Mouse (Mus musculus) embryo, embryonic 10 days (tissue): ENCODE results near the gene Pim3.
"Not testable (repeated sequence)": the region's sequence is repeated elsewhere in the genome, so short reads cannot be mapped to it uniquely, and the experiment has no call there.

Experiments used
- DNase-seq: peaks from one replicate; pipeline ENCODE4 v3.0.0-alpha.2; 2015; ENCODE audit warnings: low spot score

Gene Pim3

DNA sequence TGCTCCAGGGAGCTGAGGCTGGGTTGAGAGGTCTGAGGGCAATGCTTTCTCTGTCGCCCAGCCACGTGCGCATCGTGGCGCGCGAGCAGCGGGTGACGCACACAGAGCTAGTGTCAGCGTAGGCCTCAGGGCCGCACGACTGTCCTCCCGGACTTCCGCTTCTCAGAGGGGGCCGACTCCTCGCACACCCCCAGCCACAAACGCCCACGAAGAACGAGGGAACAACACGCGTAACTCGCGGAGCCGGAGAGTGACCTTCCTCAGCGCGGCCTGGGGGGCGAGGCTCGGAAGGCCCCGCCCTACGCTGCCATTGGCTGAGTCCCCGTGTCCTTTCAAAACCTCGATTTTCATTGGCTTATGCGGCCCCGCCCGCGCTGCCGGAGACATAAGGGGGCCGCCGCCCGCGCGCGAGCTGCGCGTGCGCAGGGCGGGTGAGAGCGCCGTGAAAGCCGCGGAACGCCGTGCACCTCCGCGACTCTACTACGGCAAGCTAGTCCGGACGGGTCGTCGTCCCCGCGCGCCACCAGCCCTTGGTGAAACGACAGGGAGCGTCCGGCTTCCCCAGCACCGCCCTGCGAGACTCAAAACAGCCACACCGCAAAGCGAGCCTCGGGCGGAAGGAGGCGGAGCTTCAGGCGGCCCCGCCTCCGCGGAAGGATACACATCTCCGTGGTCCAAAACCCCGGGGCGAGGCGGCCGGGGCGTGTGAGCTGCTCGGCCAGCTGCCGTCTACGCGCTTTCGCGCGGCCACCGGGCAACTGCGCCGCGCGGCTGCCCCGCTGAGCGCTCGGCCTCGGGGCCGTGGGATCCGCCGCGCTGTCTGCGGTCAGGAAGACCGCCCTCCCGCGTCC lies at the start of gene Pim3:
Gene Pim3, plus strand, starts transcription at position 415 of the 851 bp plus-strand sequence.
- peak; percentile 97 for DNase-seq

DNA sequence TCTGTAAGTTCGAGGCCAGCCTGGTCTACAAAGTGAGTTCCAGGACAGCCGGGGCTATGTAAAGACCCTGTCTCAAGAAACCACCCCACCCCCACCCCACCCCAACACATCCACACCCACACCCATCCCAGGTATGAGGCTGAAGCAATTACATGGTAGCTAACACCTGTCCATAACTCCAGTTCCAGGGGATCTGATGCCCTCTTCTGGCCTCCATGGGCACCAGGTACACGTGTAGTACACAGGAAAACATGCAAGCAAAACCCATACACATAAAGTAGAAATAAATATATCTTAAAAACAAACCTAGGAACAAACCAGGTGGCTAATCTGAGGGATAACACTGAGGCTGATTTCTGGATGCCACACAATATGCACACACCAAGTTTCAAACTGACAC lies 48.7 kb upstream of the Pim3 start:
- DNase-seq, result no peak

DNA sequence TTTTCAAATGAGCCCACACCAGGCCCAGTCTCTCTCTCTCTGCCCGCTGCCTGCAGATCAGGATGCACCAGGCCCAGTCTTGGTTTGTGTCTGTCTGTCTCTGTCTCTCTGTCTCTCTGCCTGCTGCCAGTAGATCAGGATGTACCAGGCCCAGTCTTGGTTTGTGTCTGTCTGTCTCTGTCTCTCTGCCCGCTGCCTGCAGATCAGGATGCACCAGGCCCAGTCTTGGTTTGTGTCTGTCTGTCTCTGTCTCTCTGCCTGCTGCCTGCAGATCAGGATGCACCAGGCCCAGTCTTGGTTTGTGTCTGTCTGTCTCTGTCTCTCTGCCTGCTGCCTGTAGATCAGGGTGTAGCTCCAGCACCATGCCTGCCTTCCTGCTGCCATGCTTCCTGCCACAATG lies 48.1 kb upstream of the Pim3 start:
- not testable (repeated sequence) for DNase-seq

- DNase-seq, result peak; percentile 39
Measured at GRCm38 (mm10) chr15:88814411-88815047, 47.5 kb upstream of the Pim3 start.

GRCm38 (mm10) chr15:88815196-88815700 lies 46.7 kb upstream of the Pim3 start:
- no peak for DNase-seq

- peak; percentile 100 for DNase-seq
Measured at GRCm38 (mm10) chr15:88819026-88819905, 42.7 kb upstream of the Pim3 start, which contains the start of the genes Alg12 and Creld2. Alg12 (minus strand) TSS chr15:88819318. Creld2 (plus strand) TSS chr15:88819646.

- no peak for DNase-seq
Measured at GRCm38 (mm10) chr15:88819906-88820303, 42.1 kb upstream of the Pim3 start.

- DNase-seq, result no peak
Measured at GRCm38 (mm10) chr15:88821403-88821802, 40.6 kb upstream of the Pim3 start.

- no peak for DNase-seq
Measured at GRCm38 (mm10) chr15:88822513-88822912, 39.5 kb upstream of the Pim3 start.

DNA sequence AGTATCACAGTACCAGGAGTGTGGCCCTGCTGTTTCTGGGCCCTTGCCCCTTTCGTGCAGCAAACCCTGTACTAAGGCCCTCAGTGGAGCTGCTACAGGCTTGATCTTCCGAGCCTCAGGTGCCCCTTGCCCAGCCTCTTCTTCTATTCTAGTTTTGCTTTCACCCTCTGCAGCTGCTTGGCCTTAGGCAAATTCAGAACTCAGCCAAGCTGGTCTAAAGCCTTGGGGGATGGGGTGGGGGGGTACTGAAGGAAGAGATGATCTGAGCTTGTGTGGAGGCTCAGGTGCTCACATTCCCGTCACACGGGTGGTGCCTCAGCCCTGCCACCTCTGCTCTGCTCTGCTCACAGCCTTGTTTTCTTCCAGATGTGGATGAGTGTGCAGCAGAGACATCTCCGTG lies 38.6 kb upstream of the Pim3 start:
- DNase-seq, result no peak

DNA sequence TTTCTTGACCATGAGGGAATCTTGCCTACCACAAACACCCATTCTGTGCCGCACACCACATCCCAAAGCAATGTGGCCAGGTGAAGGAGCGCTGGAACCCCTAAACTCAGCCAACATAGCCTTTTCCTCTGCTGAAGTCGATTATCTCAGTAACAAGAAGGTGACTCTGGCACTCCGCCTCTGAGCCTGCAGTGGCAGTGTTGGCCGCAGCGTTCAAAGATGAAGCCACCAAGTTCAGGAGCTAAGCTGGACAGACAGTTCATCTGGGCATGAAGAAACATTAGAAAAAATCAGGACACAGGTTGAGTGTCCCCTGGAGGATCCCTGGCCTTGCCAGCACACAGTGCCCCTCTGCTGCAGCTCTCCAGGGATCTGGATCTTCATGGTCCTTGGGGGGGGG lies 34.5 kb upstream of the Pim3 start:
- no peak for DNase-seq

- peak; percentile 72 for DNase-seq
Measured at GRCm38 (mm10) chr15:88827991-88828799, 33.8 kb upstream of the Pim3 start.

DNA sequence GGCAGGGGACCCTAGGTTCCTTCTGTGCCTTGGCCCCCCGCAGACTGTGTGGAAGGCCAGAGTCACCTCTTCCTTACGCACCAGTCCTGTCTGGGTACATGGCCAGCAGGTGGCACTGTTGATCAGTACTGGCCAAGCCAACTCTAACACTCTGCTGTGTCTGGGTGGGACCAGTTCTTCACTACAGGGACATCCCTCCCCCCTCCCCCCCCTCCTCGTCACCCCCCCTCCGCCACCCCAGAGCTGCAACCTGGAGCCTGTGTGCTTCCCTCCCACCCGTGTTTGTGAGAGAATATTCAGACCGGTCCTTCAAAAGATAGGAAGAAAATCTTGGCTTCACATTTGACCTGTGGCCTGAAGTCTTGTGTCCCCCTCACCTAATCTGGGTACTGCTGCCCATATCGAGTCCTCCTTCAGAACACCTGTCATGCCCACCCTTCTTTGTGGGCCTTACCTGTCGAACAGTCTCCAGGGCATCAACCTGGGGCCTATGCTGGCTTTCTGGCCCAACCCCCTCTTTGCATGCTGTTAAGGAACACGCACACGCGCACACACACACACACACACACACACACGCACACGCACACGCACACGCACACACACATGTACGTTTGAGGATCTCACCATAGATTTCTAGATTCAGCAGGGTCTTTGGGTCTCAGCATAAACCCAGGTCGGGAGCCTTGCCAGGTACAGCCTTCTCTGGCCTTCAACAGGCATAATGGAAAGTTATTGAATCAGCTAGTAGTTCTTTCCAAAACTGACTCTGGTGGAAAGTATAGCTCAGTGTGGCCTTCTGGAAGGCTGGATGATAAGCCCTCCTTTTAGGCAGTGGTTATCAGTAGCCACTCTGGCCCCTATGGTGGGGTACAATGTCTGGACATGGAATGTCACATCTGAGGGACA lies 32.9 kb upstream of the Pim3 start:
- DNase-seq, result peak; percentile 95

GRCm38 (mm10) chr15:88829791-88830440 lies 32.1 kb upstream of the Pim3 start:
- no peak for DNase-seq

DNA sequence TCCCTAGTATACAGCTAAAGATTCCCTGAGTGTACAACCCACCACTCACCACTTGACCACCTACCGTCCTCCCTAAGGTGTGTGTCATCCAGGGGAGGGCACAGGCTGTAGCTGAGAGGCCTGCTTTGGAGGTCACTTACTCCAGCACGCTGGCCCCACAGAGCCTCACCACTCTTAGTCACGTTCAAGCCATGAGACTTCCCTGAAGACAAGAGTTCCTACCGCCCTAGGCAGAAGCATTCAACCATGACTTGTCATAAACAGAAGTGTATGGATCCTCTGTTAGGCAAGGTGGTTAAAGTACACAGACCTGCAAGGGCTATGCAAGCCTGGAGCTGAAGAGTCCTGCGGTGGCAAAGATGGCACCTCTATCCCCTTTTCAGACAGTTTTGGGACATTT lies 31.3 kb upstream of the Pim3 start:
- DNase-seq, result no peak

DNA sequence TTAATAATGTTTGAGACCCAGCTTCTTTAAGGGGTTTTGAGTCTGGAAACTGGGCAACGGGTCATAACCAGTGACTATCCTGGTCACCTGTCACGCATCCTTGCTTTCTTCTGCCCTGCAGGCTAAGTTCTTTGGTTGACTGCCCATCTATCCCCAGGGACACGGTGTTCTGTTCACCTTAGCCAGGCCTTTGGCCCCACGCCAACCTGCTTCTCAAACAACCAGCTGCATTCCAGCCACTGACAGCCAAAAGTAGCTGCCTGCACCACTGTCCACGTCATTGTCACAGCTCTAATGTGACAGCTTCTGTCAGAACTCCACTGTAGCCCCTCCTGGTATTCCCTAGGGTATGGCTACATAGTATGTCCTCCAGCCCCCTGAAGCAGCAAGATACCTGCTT lies 30.5 kb upstream of the Pim3 start:
- no peak for DNase-seq

DNA sequence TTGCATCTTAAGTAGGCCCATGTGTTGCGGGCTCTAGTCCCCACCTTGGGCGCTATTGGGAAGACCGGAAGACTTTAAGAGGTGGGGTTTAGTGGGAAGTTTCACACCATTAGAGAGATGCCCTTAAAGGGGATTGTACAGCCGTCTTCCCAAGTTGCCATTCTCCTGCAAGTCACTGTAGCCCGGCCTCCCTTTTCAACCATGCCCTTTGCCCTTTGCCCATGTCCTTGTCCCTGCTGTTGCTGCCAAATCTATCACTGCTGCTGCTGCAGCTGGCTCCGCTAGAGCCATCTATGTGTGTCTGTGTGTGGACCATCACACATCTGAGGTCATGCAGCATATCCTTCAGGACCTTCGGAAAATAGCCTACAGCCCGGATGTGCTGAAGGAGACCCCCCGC lies 29.4 kb upstream of the Pim3 start:
- DNase-seq, result no peak

DNA sequence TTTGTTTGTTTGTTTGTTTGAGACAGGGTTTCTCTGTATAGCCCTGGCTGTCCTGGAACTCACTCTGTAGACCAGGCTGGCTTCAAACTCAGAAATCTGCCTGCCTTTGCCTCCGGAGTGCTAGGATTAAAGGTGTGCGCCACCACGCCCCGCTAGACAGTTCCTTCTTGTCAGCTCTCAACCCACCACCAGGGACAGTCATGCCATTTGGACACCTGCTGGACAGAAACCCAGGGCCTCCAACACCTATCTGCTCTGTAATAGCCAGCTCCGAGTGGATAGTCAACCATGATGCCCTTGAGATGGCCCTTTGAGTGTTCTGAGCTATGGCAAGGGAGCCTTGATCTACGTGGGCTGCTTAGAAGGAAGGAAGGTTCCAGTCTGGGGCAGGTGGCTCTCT lies 26.0 kb upstream of the Pim3 start:
- no peak for DNase-seq

DNA sequence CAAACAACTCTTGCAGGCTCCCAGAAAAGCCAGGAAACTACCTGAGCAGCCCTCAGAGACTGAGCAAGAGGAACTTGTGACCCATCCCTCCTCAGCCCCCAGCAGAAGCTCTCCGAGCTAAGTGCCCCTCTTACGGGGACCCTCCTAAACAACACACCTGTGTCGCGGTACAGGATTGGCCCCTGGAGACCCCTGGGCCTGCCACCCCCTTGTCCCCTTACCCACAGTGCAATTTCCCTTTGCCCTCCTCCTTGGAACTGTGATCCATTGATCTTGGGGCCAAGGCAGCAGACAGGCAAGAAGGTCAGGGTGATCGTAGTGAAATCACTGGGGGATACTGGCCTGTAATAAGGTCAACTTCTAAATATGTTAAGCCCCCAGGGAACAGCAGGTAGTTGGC lies 25.4 kb upstream of the Pim3 start:
- no peak for DNase-seq
